Mouse (Mus musculus): ENCODE results near the gene Wdr20. TPM values are rescaled to one million over a fixed set of nuclear protein-coding genes. Genes with fewer than 3 reads are reported as not detected.
A peak's percentile ranks its signal among the peaks of the same experiment; 100 is the strongest.
"Not testable (repeated sequence)": the region's sequence is repeated elsewhere in the genome, so short reads cannot be mapped to it uniquely, and the experiment has no call there.

Gene Wdr20
- total and polyA plus RNA-seq, 3 experiments, result 17.9 to 26.2 (median 22.8) TPM

GRCm38 (mm10) chr12:110688921-110689320 lies 48.8 kb upstream of the Wdr20 start:
- H3K9me3 ChIP-seq (replicated peaks; ENCODE audit: low read length); H3K9ac ChIP-seq (ENCODE audit: insufficient read depth, low read depth); H3K4me3 ChIP-seq (replicated peaks in 1 of 3; ENCODE audit: low read depth in 2 of 3, low read length in 2 of 3, poor library complexity in 1 of 3); H3K4me2 ChIP-seq (ENCODE audit: insufficient read depth, low read depth, poor library complexity, severe bottlenecking); dilution Hi-C loops (cut with MboI; ENCODE audit: extremely low pct_ligation_motif_present, extremely low pct_unique_long_range_greater_than_20kb, low sequenced_read_pairs); H3K27ac ChIP-seq (ENCODE audit: insufficient read depth, low read depth); DNase-seq (ENCODE audit: extremely low read depth); in situ Hi-C loops (cut with MboI; ENCODE audit: low pct_ligation_motif_present, low pct_unique_long_range_greater_than_20kb, low sequenced_read_pairs); H3K27me3 ChIP-seq (replicated peaks): not testable (repeated sequence)
- Histone ChIP-seq H3K4me1 (ENCODE audit: control insufficient read depth in 1 of 2, insufficient read depth in 2 of 2) (peaks cover 0 to 14% of the 10 kb centered on the region in 2 experiments; a peak in 2 of 4 replicates), H3K79me2 (replicated peaks; ENCODE audit: control insufficient read depth, extremely low read depth, insufficient read depth, poor library complexity, severe bottlenecking) (peaks cover 12% of the 10 kb centered on the region), H3K36me3 (replicated peaks in 1 of 2; ENCODE audit: control insufficient read depth in 1 of 2, insufficient read depth in 1 of 2, low read length in 1 of 2) (peaks cover 33 to 77% of the 10 kb centered on the region in 2 experiments)
- peak; percentile 3; the same call in 1 of the 2 replicates for TF ChIP-seq CHD2 (IDR thresholded peaks at IDR 0.05; ENCODE audit: low read length)
- peak; percentile 63; the same call in 1 of the 2 replicates for TF ChIP-seq POLR2AphosphoS2 (IDR thresholded peaks at IDR 0.05; ENCODE audit: low read depth, low read length)

- no peak for TF ChIP-seq KAT2A (IDR thresholded peaks at IDR 0.05; ENCODE audit: insufficient replicate concordance, low read length)
- TF ChIP-seq POLR2AphosphoS2 (IDR thresholded peaks at IDR 0.05; ENCODE audit: low read depth, low read length), result peak; percentile 94
- TF ChIP-seq POLR2A (IDR thresholded peaks at IDR 0.05; ENCODE audit: low read depth, low read length), result peak; percentile 42; the same call in 1 of the 2 replicates
- Histone ChIP-seq H3K36me3 (replicated peaks in 1 of 2; ENCODE audit: control insufficient read depth in 1 of 2, insufficient read depth in 1 of 2, low read length in 1 of 2) (peaks cover 41 to 79% of the 10 kb centered on the region in 2 experiments), H3K4me3 (replicated peaks in 1 of 3; ENCODE audit: low read depth in 2 of 3, low read length in 2 of 3, poor library complexity in 1 of 3) (no peak overlapping the region), H3K79me2 (replicated peaks; ENCODE audit: control insufficient read depth, extremely low read depth, insufficient read depth, poor library complexity, severe bottlenecking) (peaks cover 19% of the 10 kb centered on the region), H3K27ac (ENCODE audit: insufficient read depth, low read depth) (no peak overlapping the region), H3K9me3 (replicated peaks; ENCODE audit: low read length) (no peaks in the 10 kb centered on the region), H3K4me2 (ENCODE audit: insufficient read depth, low read depth, poor library complexity, severe bottlenecking) (no peak overlapping the region), H3K9ac (ENCODE audit: insufficient read depth, low read depth) (no peak overlapping the region), H3K27me3 (replicated peaks) (no peaks in the 10 kb centered on the region), H3K4me1 (ENCODE audit: control insufficient read depth in 1 of 2, insufficient read depth in 2 of 2) (peaks cover 0 to 14% of the 10 kb centered on the region in 2 experiments; a peak in 2 of 4 replicates)
- in situ Hi-C loops (cut with MboI; ENCODE audit: low pct_ligation_motif_present, low pct_unique_long_range_greater_than_20kb, low sequenced_read_pairs) (no loop called here), dilution Hi-C loops (cut with MboI; ENCODE audit: extremely low pct_ligation_motif_present, extremely low pct_unique_long_range_greater_than_20kb, low sequenced_read_pairs) (no loop called here)
- DNase-seq (ENCODE audit: extremely low read depth), result no peak
Measured at GRCm38 (mm10) chr12:110689919-110690643, 47.7 kb upstream of the Wdr20 start.

GRCm38 (mm10) chr12:110693378-110693777 lies 44.4 kb upstream of the Wdr20 start:
- H3K9me3 ChIP-seq (replicated peaks; ENCODE audit: low read length); H3K27me3 ChIP-seq (replicated peaks); H3K9ac ChIP-seq (ENCODE audit: insufficient read depth, low read depth); dilution Hi-C loops (cut with MboI; ENCODE audit: extremely low pct_ligation_motif_present, extremely low pct_unique_long_range_greater_than_20kb, low sequenced_read_pairs); H3K27ac ChIP-seq (ENCODE audit: insufficient read depth, low read depth); in situ Hi-C loops (cut with MboI; ENCODE audit: low pct_ligation_motif_present, low pct_unique_long_range_greater_than_20kb, low sequenced_read_pairs); DNase-seq (ENCODE audit: extremely low read depth): not testable (repeated sequence)
- peaks cover 31% of the 10 kb centered on the region for H3K79me2 ChIP-seq (replicated peaks; ENCODE audit: control insufficient read depth, extremely low read depth, insufficient read depth, poor library complexity, severe bottlenecking)
- H3K36me3 ChIP-seq (replicated peaks in 1 of 2; ENCODE audit: control insufficient read depth in 1 of 2, insufficient read depth in 1 of 2, low read length in 1 of 2), result peaks cover 37 to 48% of the 10 kb centered on the region in 2 experiments
- peak overlapping the region in 1 of 3 experiments; percentile 40 for H3K4me3 ChIP-seq (replicated peaks in 1 of 3; ENCODE audit: low read depth in 2 of 3, low read length in 2 of 3, poor library complexity in 1 of 3)
- peak overlapping the region; percentile 22; the same call in 1 of the 2 replicates for H3K4me2 ChIP-seq (ENCODE audit: insufficient read depth, low read depth, poor library complexity, severe bottlenecking)
- H3K4me1 ChIP-seq (ENCODE audit: control insufficient read depth in 1 of 2, insufficient read depth in 2 of 2), result peaks cover 0 to 29% of the 10 kb centered on the region in 2 experiments; a peak in 2 of 4 replicates

All from CH12.LX (cell line).